Comparison of ENCODE assay signal across 25 mouse cellular contexts in genomic region chr6:32848974-32849373, GRCm38 (mm10).
A peak's percentile ranks its signal among the peaks of the same experiment; 100 is the strongest.
DNase-seq lines count a peak whose midpoint lies in the region; ATAC-seq and TF ChIP-seq lines count a peak whose summit lies in the region.
"Had no signal": no experiment of that assay in that cellular context is flagged by ENCODE, and none has a peak within 500 bp of the region (broad histone marks: within the 10 kb centered on the region; RNA-seq: fewer than 3 reads in every experiment).

No protein-coding gene starts in this region.

- DNase-seq in frontal cortex, postnatal 14 days (ENCODE audit: low spot score in 2 of 2): no peak
- no peak for DNase-seq in liver, embryonic 14.5 days (ENCODE audit: low read depth in 3 of 3, low spot score in 3 of 3)
- DNase-seq in liver, embryonic 11.5 days (ENCODE audit: low spot score): no peak
- peak; percentile 36 for DNase-seq in fat pad, adult 2 months (ENCODE audit: extremely low read depth, low read depth, low spot score)
- DNase-seq in telencephalon, adult 2 months (ENCODE audit: low read depth, low spot score): peak; percentile 32
- DNase-seq in lung, postnatal 14 days: no peak
- no peak for DNase-seq in ovary, postnatal 10 days (ENCODE audit: low spot score)
- DNase-seq: adrenal gland, postnatal 14 days; B cell, adult 2 months; cerebellum, adult 2 months; cerebellum, postnatal 10 days; gastrocnemius, adult 2 months; gastrocnemius, postnatal 36 days; heart, adult 2 months; heart, postnatal 14 days had no signal

- H3K9me3 ChIP-seq in liver, embryonic 14.5 days (ENCODE audit: control insufficient read depth, low read length): no peaks in the 10 kb centered on the region
- H3K9me3 ChIP-seq in liver, embryonic 11.5 days (ENCODE audit: control insufficient read depth, low read length): no peaks in the 10 kb centered on the region
- H3K9me3 ChIP-seq: embryonic facial prominence, embryonic 10.5 days; forebrain, embryonic 10.5 days; G1E; heart, embryonic 15.5 days; hindbrain, embryonic 10.5 days; hindbrain, embryonic 15.5 days had no signal

- no peaks in the 10 kb centered on the region for H3K27me3 ChIP-seq in liver, embryonic 14.5 days (ENCODE audit: control insufficient read depth, insufficient read depth, low read length)
- H3K27me3 ChIP-seq in liver, embryonic 11.5 days (replicated peaks; ENCODE audit: control insufficient read depth, insufficient read depth, low read length): no peaks in the 10 kb centered on the region
- H3K27me3 ChIP-seq: heart, embryonic 15.5 days; hindbrain, embryonic 15.5 days had no signal

- no peak overlapping the region for H3K9ac ChIP-seq in liver, embryonic 14.5 days (replicated peaks)
- H3K9ac ChIP-seq in liver, embryonic 11.5 days (ENCODE audit: low read depth, low read length): no peak overlapping the region; the same call in 1 of the 2 replicates
- H3K9ac ChIP-seq: heart, embryonic 15.5 days; hindbrain, embryonic 15.5 days had no signal

- 81% methylated on average over 7 of the region's 7 CpGs for WGBS in liver, embryonic 14.5 days (ENCODE audit: insufficient replicate concordance)
- WGBS in liver, embryonic 11.5 days: 88% methylated on average over 7 of the region's 7 CpGs

- H3K4me3 ChIP-seq in liver, embryonic 14.5 days (ENCODE audit: insufficient read depth in 1 of 2, low read depth in 2 of 2, low read length in 2 of 2): no peak overlapping the region
- no peak overlapping the region for H3K4me3 ChIP-seq in liver, embryonic 11.5 days (ENCODE audit: low read depth, low read length)
- H3K4me3 ChIP-seq: embryonic facial prominence, embryonic 10.5 days; forebrain, embryonic 10.5 days; gastrocnemius, adult 2 months; heart, adult 2 months; heart, embryonic 15.5 days; hindbrain, embryonic 10.5 days; hindbrain, embryonic 15.5 days had no signal

- TF ChIP-seq EP300 in liver, embryonic 14.5 days (IDR thresholded peaks at IDR 0.05; ENCODE audit: low read depth): no peak

- no peak overlapping the region for H3K4me2 ChIP-seq in liver, embryonic 14.5 days (ENCODE audit: low read depth)
- H3K4me2 ChIP-seq in liver, embryonic 11.5 days: no peak overlapping the region
- H3K4me2 ChIP-seq: heart, embryonic 11.5 days; heart, embryonic 15.5 days; hindbrain, embryonic 15.5 days had no signal

- H3K4me1 ChIP-seq in liver, embryonic 14.5 days (replicated peaks; ENCODE audit: control insufficient read depth in 2 of 2, insufficient read depth in 2 of 2, low read length in 1 of 2): peaks cover 38 to 42% of the 10 kb centered on the region in 2 experiments
- H3K4me1 ChIP-seq in liver, embryonic 11.5 days (replicated peaks; ENCODE audit: control insufficient read depth, insufficient read depth, low read length): peaks cover 5% of the 10 kb centered on the region; the same call in 1 of the 2 replicates
- H3K4me1 ChIP-seq: embryonic facial prominence, embryonic 10.5 days; heart, embryonic 15.5 days had no signal

- H3K27ac ChIP-seq in liver, embryonic 14.5 days: peak overlapping the region; percentile 5; the same call in 1 of the 2 replicates
- no peak overlapping the region for H3K27ac ChIP-seq in liver, embryonic 11.5 days (ENCODE audit: low read depth, low read length)
- H3K27ac ChIP-seq: embryonic facial prominence, embryonic 10.5 days; forebrain, embryonic 10.5 days; gastrocnemius, adult 2 months; heart, adult 2 months; heart, embryonic 15.5 days; hindbrain, embryonic 10.5 days; hindbrain, embryonic 15.5 days had no signal

- ATAC-seq in frontal cortex, adult (ENCODE audit: low TSS enrichment): peak; percentile 82
- no peak for ATAC-seq in liver, embryonic 14.5 days (ENCODE audit: insufficient read depth)
- ATAC-seq in liver, embryonic 11.5 days (replicated peaks; ENCODE audit: low FRiP score): no peak
- ATAC-seq: CD4-positive, CD25-positive, alpha-beta regulatory T cell, adult 4 months; forebrain, embryonic 14.5 days had no signal

- no peaks in the 10 kb centered on the region; the same call in 1 of the 2 replicates for H3K36me3 ChIP-seq in liver, embryonic 14.5 days (replicated peaks; ENCODE audit: control insufficient read depth, insufficient read depth, low read depth)
- H3K36me3 ChIP-seq in liver, embryonic 11.5 days (ENCODE audit: control insufficient read depth, insufficient read depth, low read length): no peaks in the 10 kb centered on the region
- H3K36me3 ChIP-seq: embryonic facial prominence, embryonic 10.5 days; forebrain, embryonic 10.5 days; hindbrain, embryonic 10.5 days; hindbrain, embryonic 15.5 days had no signal

- TF ChIP-seq CTCF in liver, embryonic 14.5 days (IDR thresholded peaks at IDR 0.05; ENCODE audit: low read depth): no peak

Comparison
In these comparisons a context has a peak if more than half of its experiments do, and no peak if none do; other contexts are left out.
1. DNase-seq: peak in fat pad, adult 2 months (single experiment) and telencephalon, adult 2 months (single experiment); none in frontal cortex, postnatal 14 days (0 of 2), liver, embryonic 14.5 days (0 of 3), liver, embryonic 11.5 days (single experiment), lung, postnatal 14 days (single experiment) and ovary, postnatal 10 days (single experiment).